Mouse (Mus musculus) adrenal gland, postnatal 4 days (tissue): Measurements from ENCODE around the gene Vmn1r119. TPM values are rescaled to one million over a fixed set of nuclear protein-coding genes. Genes with fewer than 3 reads are reported as not detected.
"Not testable (repeated sequence)": the region's sequence is repeated elsewhere in the genome, so short reads cannot be mapped to it uniquely, and the experiment has no call there.

Experiments
- DNase-seq, 2 experiments: peaks; one replicate each; pipeline ENCODE4 v3.0.0; 2021 to 2022; ENCODE audit warnings: low spot score in 2 of 2, mixed read lengths in 2 of 2
- long read RNA-seq, 2 experiments: library from polyadenylated mRNA; stranded (forward); transcript quantifications; one replicate each; pipeline ENCODE4 v2.0.0; 2021
- total RNA-seq, 2 experiments: library from RNA; stranded (reverse); gene quantifications; 2 replicates each; pipeline ENCODE4 v1.2.3; 2021

The Vmn1r119 gene
- total RNA-seq: not detected
- long read RNA-seq, experiment 1: 0 reads
- long read RNA-seq, experiment 2: 0 reads

- not testable (repeated sequence) for DNase-seq
Measured at GRCm38 (mm10) chr7:21012355-21012754, at the start of gene Vmn1r119. TSS of gene Vmn1r119 (minus strand) at chr7:21012455.

- DNase-seq: not testable (repeated sequence)
Measured at GRCm38 (mm10) chr7:21053684-21054083, 41.4 kb upstream of the Vmn1r119 start, which contains the start of gene Vmn1r120. TSS of gene Vmn1r120 (minus strand) at chr7:21053784.

Other genes with a start within 250 kb of the Vmn1r119 start
- gene Vmn1r112, start 241.3 kb downstream of the Vmn1r119 start, total RNA-seq: not detected
- not detected for gene Vmn1r113, start 225.2 kb downstream of the Vmn1r119 start, total RNA-seq
- gene Vmn1r114, start 200.3 kb downstream of the Vmn1r119 start, total RNA-seq: not detected
- not detected for gene Vmn1r115, start 167.5 kb downstream of the Vmn1r119 start, total RNA-seq
- not detected for gene Vmn1r116, start 140.2 kb downstream of the Vmn1r119 start, total RNA-seq
- not detected for gene Vmn1r117, start 128.3 kb downstream of the Vmn1r119 start, total RNA-seq
- not detected for gene Vmn1r118, start 100.1 kb downstream of the Vmn1r119 start, total RNA-seq
- not detected for gene Vmn1r120, start 41.3 kb upstream of the Vmn1r119 start, total RNA-seq
- not detected for gene Vmn1r121, start 86.1 kb upstream of the Vmn1r119 start, total RNA-seq
- gene Vmn1r122, start 121.7 kb upstream of the Vmn1r119 start, total RNA-seq: not detected
- not detected for gene Vmn1r123, start 149.7 kb upstream of the Vmn1r119 start, total RNA-seq
- gene Gm5157, start 178.0 kb upstream of the Vmn1r119 start, total RNA-seq: not detected
- gene Vmn1r124, start 248.2 kb upstream of the Vmn1r119 start, total RNA-seq: not detected